Mouse (Mus musculus): Measurements from ENCODE around the gene Gm10642.

- TF ChIP-seq CTCF (IDR thresholded peaks at IDR 0.05; ENCODE audit: low read depth, low read length) (no peak), POLR2A (IDR thresholded peaks at IDR 0.05; ENCODE audit: borderline replicate concordance, low read depth, low read length) (no peak)
These were observed 8.8 kb downstream of the Gm10642 start for GRCm38 (mm10) chr9:70664847-70665246.
